Mouse (Mus musculus) thymus, adult 18-20 months (tissue): ENCODE results near the gene Vezt.
A peak's percentile ranks its signal among the peaks of the same experiment; 100 is the strongest.

Source experiments
- DNase-seq, 2 experiments: peaks; one replicate each; pipeline ENCODE4 v3.0.0; 2022; ENCODE audit warnings: mixed read lengths in 2 of 2

Gene Vezt

DNA sequence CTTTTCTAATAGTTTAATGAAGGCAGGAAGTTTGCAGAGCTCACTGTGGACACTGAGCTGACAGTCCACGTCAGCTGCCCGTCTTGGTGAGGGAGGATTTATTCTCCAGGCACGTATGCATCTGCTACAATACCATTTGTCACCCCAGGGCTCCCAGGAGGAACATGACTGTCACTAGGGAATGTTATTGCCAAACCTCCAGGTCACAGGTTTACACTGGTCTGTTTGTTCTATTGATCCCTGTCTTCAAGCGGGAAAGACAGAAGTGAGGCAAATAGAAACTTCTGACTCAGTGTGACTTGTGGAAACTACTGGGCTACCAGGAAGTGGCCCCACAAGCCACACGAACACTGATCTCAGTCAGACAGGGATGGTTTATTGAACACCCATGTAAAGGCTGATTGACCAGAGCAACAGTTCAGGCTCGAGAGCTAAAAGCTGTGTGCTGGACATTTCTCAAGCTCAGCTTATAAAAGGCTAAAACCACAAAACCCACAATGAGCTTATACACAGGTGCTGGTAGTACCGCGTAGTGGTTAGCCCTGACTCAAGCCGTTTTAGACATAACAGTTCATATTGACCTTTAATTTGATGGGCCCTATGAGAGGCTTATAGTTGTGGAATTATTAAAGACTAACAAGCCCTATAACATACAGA is 89.6 kb downstream of the Vezt start:
- no peak for DNase-seq

GRCm38 (mm10) chr10:93945364-93945763 is 90.3 kb downstream of the Vezt start:
- DNase-seq = no peak

GRCm38 (mm10) chr10:93944241-93944640 is 91.4 kb downstream of the Vezt start:
- DNase-seq = no peak

- no peak for DNase-seq
These were observed 95.3 kb downstream of the Vezt start for GRCm38 (mm10) chr10:93940279-93940678.

DNA sequence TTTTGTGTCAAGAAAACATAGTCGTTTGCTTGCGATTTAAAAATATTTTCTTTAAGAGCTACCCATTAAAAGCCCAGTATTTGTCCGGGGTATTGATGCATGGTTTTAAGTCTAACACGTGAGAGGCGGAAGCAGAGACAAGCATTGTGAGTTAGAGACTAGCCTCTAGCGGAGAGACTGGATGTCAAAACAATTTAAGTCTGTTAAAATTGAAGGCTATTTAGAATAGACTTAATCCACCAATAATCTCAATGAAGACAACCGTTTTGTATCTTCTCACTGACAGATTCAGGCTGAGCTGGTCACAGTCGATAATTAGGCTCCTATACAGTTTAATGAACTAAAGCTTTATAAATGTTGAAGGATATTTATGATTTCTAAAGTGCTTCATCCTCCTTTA is 95.9 kb downstream of the Vezt start:
- DNase-seq = no peak

DNA sequence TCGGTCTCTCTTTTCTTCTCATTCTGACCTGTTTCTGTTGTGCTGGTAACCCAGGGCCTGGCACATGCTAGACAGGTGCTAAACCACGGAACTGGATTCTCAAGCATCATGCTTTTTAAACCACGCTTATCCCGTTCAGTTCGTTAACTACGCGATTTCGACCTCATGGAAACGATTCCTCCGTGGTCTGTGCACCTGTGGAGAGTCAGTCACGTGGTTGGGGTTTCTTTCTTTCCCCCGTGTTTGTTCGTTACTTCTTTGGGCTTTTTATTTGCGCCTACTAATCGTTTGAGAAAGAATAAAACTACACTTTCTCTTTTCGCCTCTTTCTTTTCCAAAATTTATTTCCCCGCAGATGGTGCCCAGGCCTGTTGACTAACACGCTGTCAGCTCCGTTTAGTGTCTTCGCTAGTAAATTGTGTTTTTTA is 96.8 kb downstream of the Vezt start:
- peak; percentile 64 to 84 for DNase-seq

GRCm38 (mm10) chr10:93933980-93934379 is 101.6 kb downstream of the Vezt start:
- no peak for DNase-seq

DNA sequence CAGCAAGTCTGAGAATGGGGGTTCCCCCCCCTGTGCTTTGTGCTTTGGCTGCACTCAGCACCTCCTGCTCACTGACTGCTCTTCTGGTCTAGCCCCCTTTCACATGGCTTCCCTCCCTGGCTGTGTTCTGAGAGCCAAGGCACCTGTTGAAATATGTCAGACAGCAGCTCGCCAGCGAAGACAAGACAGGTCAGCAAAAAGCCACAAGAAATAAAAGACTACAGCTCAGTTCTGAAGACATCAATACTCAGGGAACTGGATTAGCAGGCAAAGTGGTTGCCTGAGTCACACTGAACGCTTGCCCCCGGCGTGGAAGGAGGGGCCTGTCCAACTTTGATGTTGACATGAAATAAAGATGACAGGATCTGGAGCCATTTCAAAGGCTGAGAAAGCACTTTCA is 102.8 kb downstream of the Vezt start:
- peak; percentile 50 to 64 for DNase-seq

DNA sequence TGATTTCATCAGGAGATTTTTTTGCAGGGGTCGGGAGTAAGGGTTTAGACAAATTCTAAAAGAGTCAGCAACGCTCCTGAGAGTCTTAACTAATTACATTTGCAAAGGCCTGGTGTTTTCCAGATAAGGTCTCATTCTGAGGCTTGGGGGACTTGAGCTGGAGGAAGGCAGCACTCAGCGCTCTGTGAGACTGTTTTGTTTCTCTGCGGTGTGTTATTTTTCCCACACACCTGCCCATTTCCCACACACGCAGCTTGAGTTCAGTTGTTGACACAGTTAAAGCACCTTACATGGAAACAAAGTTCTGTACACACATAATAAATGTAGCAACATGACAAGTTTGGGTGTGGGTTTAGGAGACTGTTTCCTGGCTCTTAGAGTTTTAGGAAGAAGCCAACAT is 103.6 kb downstream of the Vezt start:
- peak in 1 of 2 experiments; percentile 54 for DNase-seq

DNA sequence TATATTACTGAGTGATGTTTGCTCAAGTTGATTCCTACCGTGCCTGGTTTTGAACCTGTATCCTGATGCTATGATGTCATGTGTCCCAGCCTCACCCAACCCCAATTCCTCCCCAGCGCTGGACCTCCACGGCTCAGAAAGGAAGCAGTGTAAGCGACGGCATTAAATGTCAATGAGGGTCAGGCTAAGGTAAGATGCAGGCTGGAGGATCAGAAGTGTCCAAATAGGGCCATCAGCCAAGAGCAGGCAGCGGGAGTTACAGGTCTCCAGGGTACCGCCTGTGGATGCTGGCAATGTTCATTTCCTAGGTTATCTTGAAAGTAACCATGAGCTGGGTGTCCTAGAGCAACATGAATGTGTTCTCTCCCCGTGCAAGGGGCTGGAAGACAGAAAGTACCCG is 104.2 kb downstream of the Vezt start:
- DNase-seq = no peak

DNA sequence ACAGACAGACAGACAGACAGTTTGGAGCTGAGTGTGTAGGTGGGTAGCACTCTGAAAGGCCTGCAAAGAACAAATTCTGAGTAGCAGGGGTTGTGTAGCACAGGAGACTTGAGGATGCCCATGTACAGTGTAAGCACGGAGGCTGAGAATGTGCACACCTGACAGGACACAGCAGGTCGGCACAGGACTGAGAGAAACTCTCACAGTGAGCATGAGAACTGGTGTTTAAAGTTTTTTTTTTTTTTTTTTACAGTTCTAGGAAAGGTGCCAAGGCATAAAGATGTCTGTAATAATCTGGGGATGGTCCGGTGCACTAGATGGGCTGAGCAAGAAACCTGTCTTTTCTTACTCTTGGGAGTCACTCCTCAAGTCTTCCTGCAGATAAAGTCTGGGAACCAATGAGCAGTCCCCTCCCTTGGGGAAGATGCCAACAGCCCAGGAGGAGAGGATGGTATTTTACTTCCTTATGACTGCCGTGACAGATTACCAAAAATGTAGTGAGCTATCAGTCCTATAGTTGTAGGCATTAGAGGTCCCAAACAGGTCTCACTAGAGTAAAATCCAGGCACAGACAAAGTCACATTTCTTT is 105.3 kb downstream of the Vezt start:
- no peak for DNase-seq

- no peak for DNase-seq
These were observed 111.0 kb downstream of the Vezt start for GRCm38 (mm10) chr10:93924666-93925065.

- no peak for DNase-seq
These were observed 114.5 kb downstream of the Vezt start for GRCm38 (mm10) chr10:93921160-93921559.

DNA sequence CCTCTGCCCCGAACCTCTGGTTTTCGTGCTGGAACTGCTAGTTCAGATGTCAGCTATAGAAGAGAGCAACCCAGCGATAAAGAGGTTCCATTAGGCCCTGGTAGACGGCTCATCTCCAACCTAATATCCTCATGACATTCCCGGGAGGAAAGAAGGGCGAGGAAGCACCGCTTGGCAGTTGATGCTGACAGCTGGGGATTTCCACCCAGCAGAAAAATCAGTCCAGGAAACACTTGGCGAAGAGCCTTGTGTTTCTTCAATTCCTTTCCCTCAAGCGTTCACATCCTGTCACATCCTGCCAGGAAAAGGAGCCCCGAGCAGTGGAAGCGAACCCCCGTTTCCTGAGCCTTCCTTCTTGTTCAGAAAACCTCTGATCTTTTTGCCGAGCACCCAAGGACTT is 116.4 kb downstream of the Vezt start:
- no peak for DNase-seq

DNA sequence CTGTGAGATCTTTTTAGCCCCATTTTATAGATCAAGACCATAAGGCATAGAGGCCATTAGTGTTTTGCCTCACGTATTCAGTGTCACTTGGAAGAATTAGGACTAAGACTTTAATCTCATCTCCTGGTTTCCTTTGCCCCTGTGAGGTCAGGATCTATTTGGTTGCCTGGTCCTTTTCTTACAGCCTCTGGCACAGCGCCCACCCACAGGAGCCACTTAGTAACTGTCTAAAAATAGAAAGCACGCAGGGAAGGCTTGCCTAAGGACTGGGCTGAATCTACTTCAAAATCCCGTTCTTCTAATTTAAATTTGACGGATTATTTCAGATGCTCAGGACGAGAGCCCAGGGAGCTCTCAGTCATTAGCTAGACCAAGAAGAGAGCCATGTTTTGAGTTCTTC is 116.9 kb downstream of the Vezt start:
- DNase-seq = no peak

DNA sequence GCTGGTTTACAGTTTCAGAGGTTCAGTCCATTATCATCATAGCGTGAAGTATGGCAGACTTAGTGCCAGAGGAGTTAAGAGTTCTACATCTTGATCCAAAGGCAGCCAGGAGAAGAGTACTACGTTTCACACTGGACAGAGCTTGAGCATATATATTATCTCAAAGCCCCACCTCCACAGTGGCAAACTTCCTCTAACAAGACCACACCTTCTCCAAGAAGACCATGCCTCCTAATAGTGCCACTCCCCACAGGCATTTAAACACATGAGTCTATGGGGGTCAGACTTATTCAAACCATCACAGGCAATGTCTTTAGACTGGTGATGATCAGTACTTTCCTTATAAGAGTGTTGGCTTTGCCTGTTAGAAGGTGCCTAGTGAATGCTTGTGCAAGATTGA is 117.5 kb downstream of the Vezt start:
- no peak for DNase-seq

GRCm38 (mm10) chr10:93916778-93917177 is 118.8 kb downstream of the Vezt start:
- no peak for DNase-seq

DNA sequence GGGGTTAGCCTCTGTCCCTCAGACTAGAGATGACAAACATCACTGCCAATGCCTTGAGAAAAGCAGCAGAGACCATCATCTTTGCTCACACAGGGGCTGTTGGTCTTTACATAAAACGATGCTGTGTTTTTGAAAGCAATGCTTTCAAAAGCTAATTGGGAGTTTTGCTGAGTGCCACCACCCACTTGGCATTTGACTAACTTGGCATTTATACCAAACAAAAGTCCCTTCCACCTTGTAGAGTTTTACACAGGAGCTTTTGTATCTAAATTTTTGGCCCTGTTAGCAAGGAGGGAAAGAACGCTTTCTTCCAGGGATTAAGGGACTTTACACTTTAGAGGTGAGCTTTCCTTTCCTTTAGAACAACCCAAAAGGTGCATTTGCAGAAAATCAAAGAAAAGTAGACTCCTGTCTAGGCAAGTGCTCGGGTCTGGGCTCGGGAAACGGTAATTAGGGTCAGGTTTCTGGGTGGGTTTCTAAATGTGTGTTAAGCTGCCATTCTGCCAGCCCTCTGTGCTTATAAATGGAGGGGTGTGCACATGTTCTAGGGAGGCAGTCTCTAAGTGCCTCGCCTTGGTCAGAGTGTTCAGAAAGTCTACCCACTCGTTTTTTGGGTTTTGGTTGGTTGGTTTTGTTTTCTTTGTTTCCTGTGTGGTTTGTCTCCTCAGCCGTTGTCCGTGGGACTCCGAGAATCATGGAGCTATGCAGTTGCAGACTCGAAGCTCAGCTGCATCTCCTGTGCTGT is 119.9 kb downstream of the Vezt start:
- peak in 1 of 2 experiments; percentile 49 for DNase-seq

DNA sequence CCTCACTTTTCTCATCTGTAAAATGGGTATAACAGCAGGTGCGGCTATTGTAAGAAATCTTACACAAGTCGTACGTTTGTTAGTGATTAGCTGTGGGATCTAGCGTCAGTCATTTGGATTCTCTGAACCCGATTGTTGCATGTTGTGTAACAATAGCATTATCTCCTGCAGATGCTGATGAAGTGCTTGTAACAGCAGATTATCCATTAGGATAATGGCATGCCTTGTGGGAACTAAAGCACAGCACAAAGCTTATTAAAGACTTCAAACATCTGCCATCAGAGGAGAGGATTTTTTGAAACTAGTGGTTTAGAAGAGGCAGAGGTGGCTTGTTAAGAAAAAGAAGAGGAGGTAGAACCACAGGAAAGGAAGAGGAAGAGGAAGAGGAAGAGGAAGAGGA is 122.1 kb downstream of the Vezt start:
- DNase-seq = no peak

DNA sequence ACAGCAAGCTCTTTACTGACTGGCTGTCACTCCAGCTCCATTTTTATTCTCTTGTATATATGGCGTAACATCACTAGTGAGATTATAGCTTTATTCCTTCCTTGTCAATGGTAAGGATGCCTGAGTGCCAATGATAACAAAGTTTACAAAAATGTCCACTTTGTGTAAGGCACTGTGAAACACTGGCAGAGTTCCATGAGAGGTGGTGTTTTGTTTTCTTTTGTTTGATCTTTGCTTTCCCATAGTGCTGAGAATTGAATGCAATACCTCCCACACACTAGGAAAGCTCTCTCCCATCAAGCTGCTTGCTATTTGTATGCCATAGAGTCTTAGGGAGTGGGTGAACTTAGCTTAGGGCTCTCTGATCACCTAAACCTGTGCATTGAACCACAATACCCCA is 122.7 kb downstream of the Vezt start:
- DNase-seq = no peak

GRCm38 (mm10) chr10:93912136-93912855 is 123.3 kb downstream of the Vezt start:
- DNase-seq = no peak

GRCm38 (mm10) chr10:93911326-93911725 is 124.3 kb downstream of the Vezt start:
- no peak for DNase-seq

DNA sequence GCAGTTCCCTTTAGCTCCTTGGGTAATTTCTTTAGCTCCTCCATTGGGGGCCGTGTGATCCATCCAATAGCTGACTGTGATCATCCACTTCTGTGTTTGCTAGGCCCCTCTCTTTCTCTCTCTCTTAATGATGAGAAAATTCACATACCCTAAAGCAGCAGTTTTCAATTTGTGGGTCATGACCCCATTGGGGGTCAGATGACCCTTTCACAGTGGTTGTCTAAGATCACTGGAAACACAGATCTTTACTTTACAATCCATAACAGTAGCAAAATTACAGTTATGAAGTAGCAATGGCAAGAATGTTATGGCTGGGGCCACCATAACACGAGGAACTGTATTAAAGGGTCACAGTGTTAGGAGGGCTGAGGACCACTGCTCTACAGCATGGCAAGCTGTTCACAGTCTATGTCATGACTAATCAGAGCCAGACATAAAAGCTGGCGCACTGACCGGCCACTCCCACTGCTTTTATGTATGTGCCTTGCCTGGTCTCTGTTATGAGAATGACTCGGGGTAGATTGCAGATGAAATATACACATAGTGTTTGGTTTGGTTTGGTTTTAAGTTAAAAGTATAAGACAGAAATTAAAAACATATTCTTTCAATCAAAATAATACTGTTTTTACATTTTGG is 125.7 kb downstream of the Vezt start:
- no peak for DNase-seq
